Mouse (Mus musculus) brain, embryonic 14.5 days (tissue): ENCODE results near the gene Dhx35.

Source experiments
- CTCF ChIP-seq: fragments of 200-500 bp; IDR thresholded peaks from 2 replicates; pipeline ENCODE4 v1.5.1; 2012; ENCODE audit warnings: inconsistent platforms, mild to moderate bottlenecking, moderate library complexity, borderline replicate concordance; ENCODE audit not compliant: insufficient read depth, insufficient read length; ENCODE audit errors: extremely low read depth
- POLR2A ChIP-seq: fragments of 200-500 bp; IDR thresholded peaks from 2 replicates; pipeline ENCODE4 v1.6.1; 2012; ENCODE audit warnings: mild to moderate bottlenecking, inconsistent platforms, borderline replicate concordance; ENCODE audit not compliant: poor library complexity, insufficient read depth, insufficient read length, severe bottlenecking; ENCODE audit errors: extremely low read depth

DNA sequence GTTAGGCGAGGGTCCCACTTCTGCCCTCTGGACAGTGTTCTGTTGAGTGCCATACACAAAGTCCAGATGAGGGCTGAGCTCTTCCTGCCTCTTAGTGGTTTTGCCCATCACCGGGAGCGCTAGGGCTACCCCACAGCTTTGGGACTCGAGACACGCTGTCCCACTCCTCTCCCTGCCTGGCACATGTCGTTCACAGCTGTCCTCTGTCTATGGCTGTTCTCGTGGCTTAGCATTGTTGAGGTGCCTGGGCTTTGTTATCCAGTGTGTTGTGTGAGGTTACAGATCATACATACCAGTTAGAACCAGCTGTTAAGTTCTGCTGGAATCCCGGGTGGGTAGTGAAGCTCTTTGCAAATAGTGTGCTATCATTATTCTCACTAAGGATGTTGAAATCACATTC is 23.1 kb downstream of the Dhx35 start:
- no peak for TF ChIP-seq CTCF
- no peak for TF ChIP-seq POLR2A
